Mouse (Mus musculus) small intestine, adult 2 months (tissue): ENCODE measurements around the gene Sectm1a.

ENCODE experiments used
- CTCF ChIP-seq: fragments of 200-500 bp; IDR thresholded peaks from 2 replicates; pipeline ENCODE4 v1.5.1; 2012; ENCODE audit warnings: low read depth, mild to moderate bottlenecking, control low read depth, inconsistent platforms, low read length, moderate library complexity, mixed read lengths; ENCODE audit not compliant: insufficient replicate concordance, insufficient read length; ENCODE audit errors: extremely low read depth
- POLR2A ChIP-seq: fragments of 200-500 bp; IDR thresholded peaks from 2 replicates; pipeline ENCODE4 v1.6.1; 2012; ENCODE audit warnings: low read depth, mild to moderate bottlenecking, control low read depth, inconsistent platforms, low read length, moderate library complexity

DNA sequence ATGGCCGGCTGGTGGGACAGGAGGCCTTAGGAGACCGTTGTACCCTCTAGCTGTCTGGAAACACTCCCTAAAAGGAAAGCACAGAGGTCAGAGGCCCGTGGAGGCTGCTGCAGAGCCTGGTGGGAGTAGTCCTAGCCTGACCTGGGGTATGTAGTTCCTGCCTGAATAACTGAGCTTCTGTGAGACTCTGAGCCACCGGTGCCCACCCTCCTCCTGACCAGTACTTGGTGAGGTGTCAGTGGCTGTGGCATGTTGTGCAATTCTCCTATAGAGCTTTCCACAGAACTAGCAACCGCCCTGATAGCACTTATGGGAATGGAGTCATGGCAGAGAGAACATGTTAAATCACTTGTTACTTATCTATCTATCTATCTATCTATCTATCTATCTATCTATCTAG is 5.4 kb downstream of the Sectm1a start:
- no peak for TF ChIP-seq CTCF
- no peak for TF ChIP-seq POLR2A
